Mouse (Mus musculus) megakaryocyte, embryonic 14.5 days (primary cell): ENCODE results near the gene Hnrnpul1. TPM values are rescaled to one million over a fixed set of nuclear protein-coding genes. Genes with fewer than 3 reads are reported as not detected.
"Not testable (repeated sequence)": the region's sequence is repeated elsewhere in the genome, so short reads cannot be mapped to it uniquely, and the experiment has no call there.

Experiments used
- H3K27me3 ChIP-seq: replicated peaks from 2 replicates; pipeline ENCODE3; 2012; ENCODE audit warnings: inconsistent platforms
- H3K36me3 ChIP-seq: replicated peaks from 2 replicates; pipeline ENCODE3; 2012; ENCODE audit warnings: low read length, inconsistent platforms, mixed read lengths
- H3K4me1 ChIP-seq: 2 replicates; pipeline ENCODE4 v1.6.1; 2012; ENCODE audit warnings: inconsistent platforms
- H3K4me3 ChIP-seq: replicated peaks from 2 replicates; pipeline ENCODE3; 2012; ENCODE audit warnings: moderate library complexity, mild to moderate bottlenecking, inconsistent platforms
- H3K9me3 ChIP-seq: 2 replicates; pipeline ENCODE4 v1.6.1; 2012; ENCODE audit warnings: inconsistent platforms
- FLI1 ChIP-seq: IDR thresholded peaks from 2 replicates; pipeline ENCODE4 v1.6.1; 2012; ENCODE audit warnings: low read length, inconsistent platforms, mixed read lengths
- GATA1 ChIP-seq: IDR thresholded peaks from 3 replicates; pipeline ENCODE4 v1.6.1; 2012; ENCODE audit warnings: mixed read lengths, low read length, inconsistent platforms, borderline replicate concordance
- polyA plus RNA-seq: library from polyadenylated mRNA; stranded (reverse); fragments of >175 nt; gene quantifications from 2 replicates; pipeline ENCODE4 v1.2.3, GENCODE M21; 2012; ENCODE audit warnings: low replicate concordance; ENCODE audit not compliant: insufficient read depth

The Hnrnpul1 gene
- polyA plus RNA-seq, 1 experiment: 168 TPM

GRCm38 (mm10) chr7:25725886-25726285 lies 28.7 kb downstream of the Hnrnpul1 start:
- no peak for TF ChIP-seq GATA1
- TF ChIP-seq FLI1: no peak
- Histone ChIP-seq H3K27me3 (no peaks in the 10 kb centered on the region), H3K4me3 (no peak overlapping the region), H3K36me3 (peaks cover 92% of the 10 kb centered on the region), H3K4me1 (peaks cover 92% of the 10 kb centered on the region), H3K9me3 (no peaks in the 10 kb centered on the region)

GRCm38 (mm10) chr7:25721776-25722175 lies 32.8 kb downstream of the Hnrnpul1 start:
- H3K27me3 ChIP-seq, H3K4me3 ChIP-seq, H3K9me3 ChIP-seq: not testable (repeated sequence)
- peaks cover 74% of the 10 kb centered on the region for H3K36me3 ChIP-seq
- H3K4me1 ChIP-seq: peaks cover 97% of the 10 kb centered on the region

GRCm38 (mm10) chr7:25720760-25721159 lies 33.8 kb downstream of the Hnrnpul1 start:
- peaks cover 74% of the 10 kb centered on the region for H3K36me3 ChIP-seq
- H3K4me3 ChIP-seq: peak overlapping the region; percentile 73
- TF ChIP-seq GATA1 (no peak), FLI1 (no peak)
- no peaks in the 10 kb centered on the region for H3K9me3 ChIP-seq
- H3K27me3 ChIP-seq: no peaks in the 10 kb centered on the region
- peaks cover 97% of the 10 kb centered on the region for H3K4me1 ChIP-seq

- TF ChIP-seq FLI1 (no peak), GATA1 (no peak)
- Histone ChIP-seq H3K9me3 (no peaks in the 10 kb centered on the region), H3K36me3 (peaks cover 74% of the 10 kb centered on the region), H3K27me3 (no peaks in the 10 kb centered on the region), H3K4me1 (peaks cover 97% of the 10 kb centered on the region), H3K4me3 (peak overlapping the region; percentile 46)
Observed at GRCm38 (mm10) chr7:25719761-25720610, 34.6 kb downstream of the Hnrnpul1 start.

GRCm38 (mm10) chr7:25718788-25719417 lies 35.7 kb downstream of the Hnrnpul1 start, which contains the start of gene Ccdc97:
Gene Ccdc97 (minus strand): TSS chr7:25719088.
- Histone ChIP-seq H3K4me3 (peak within 1 kb of the TSS; percentile 95), H3K4me1 (peaks cover 97% of the 10 kb centered on the region), H3K27me3 (no peaks in the 10 kb centered on the region), H3K9me3 (no peaks in the 10 kb centered on the region), H3K36me3 (peaks cover 74% of the 10 kb centered on the region)
- TF ChIP-seq GATA1 (no peak), FLI1 (peak; percentile 92)

GRCm38 (mm10) chr7:25717478-25717877 lies 37.1 kb downstream of the Hnrnpul1 start:
- H3K4me3 ChIP-seq: peak overlapping the region; percentile 95
- H3K9me3 ChIP-seq: no peaks in the 10 kb centered on the region
- peaks cover 74% of the 10 kb centered on the region for H3K36me3 ChIP-seq
- TF ChIP-seq FLI1: no peak
- TF ChIP-seq GATA1: no peak
- no peaks in the 10 kb centered on the region for H3K27me3 ChIP-seq
- H3K4me1 ChIP-seq: peaks cover 97% of the 10 kb centered on the region

GRCm38 (mm10) chr7:25715731-25716271 lies 38.8 kb downstream of the Hnrnpul1 start:
- TF ChIP-seq FLI1 (no peak), GATA1 (no peak)
- no peak overlapping the region for H3K4me3 ChIP-seq

GRCm38 (mm10) chr7:25714581-25714980 lies 40.0 kb downstream of the Hnrnpul1 start:
- no peak for TF ChIP-seq GATA1
- no peak for TF ChIP-seq FLI1
- H3K4me1 ChIP-seq: peaks cover 98% of the 10 kb centered on the region
- peaks cover 81% of the 10 kb centered on the region for H3K36me3 ChIP-seq

More at GRCm38 (mm10) chr7:25715731-25716271, 38.8 kb downstream of the Hnrnpul1 start:
- Histone ChIP-seq H3K9me3 (no peaks in the 10 kb centered on the region), H3K4me1 (peaks cover 98% of the 10 kb centered on the region), H3K27me3 (no peaks in the 10 kb centered on the region), H3K36me3 (peaks cover 80% of the 10 kb centered on the region)

GRCm38 (mm10) chr7:25712801-25713200 lies 41.8 kb downstream of the Hnrnpul1 start:
- TF ChIP-seq FLI1 (no peak), GATA1 (no peak)
- Histone ChIP-seq H3K27me3 (no peaks in the 10 kb centered on the region), H3K4me1 (peaks cover 99% of the 10 kb centered on the region), H3K9me3 (no peaks in the 10 kb centered on the region), H3K36me3 (peaks cover 99% of the 10 kb centered on the region), H3K4me3 (no peak overlapping the region)

More at GRCm38 (mm10) chr7:25714581-25714980, 40.0 kb downstream of the Hnrnpul1 start:
- Histone ChIP-seq H3K27me3 (no peaks in the 10 kb centered on the region), H3K9me3 (no peaks in the 10 kb centered on the region), H3K4me3 (no peak overlapping the region)
